Mouse (Mus musculus) erythroblast, embryonic 14.5 days (primary cell): Measurements from ENCODE around the gene Tmem35b.

Experiments used
- GATA1 ChIP-seq: IDR thresholded peaks from 2 replicates; pipeline ENCODE4 v1.6.1; 2012; ENCODE audit warnings: low read length, inconsistent platforms, mixed read lengths
- TAL1 ChIP-seq: IDR thresholded peaks from 3 replicates; pipeline ENCODE4 v1.6.1; 2012; ENCODE audit warnings: low read length, inconsistent platforms, mixed read lengths

GRCm38 (mm10) chr4:127138486-127138885 is 15.0 kb downstream of the Tmem35b start:
- TF ChIP-seq TAL1 (no peak), GATA1 (no peak)
